Mouse (Mus musculus): ENCODE data around the gene Igf1. TPM values are rescaled to one million over a fixed set of nuclear protein-coding genes. Genes with fewer than 3 reads are reported as not detected.

Igf1 gene
- total RNA-seq, 1 experiment from 2014 or later, result 0.23 TPM

GRCm38 (mm10) chr10:87889850-87890249, 31.8 kb downstream of the Igf1 start:
- no peak for ATAC-seq (ENCODE audit: extremely low read depth, insufficient number of reproducible peaks, low FRiP score, poor library complexity, severe bottlenecking)

- ATAC-seq (ENCODE audit: extremely low read depth, insufficient number of reproducible peaks, low FRiP score, poor library complexity, severe bottlenecking), result no peak
These were observed 34.2 kb downstream of the Igf1 start for GRCm38 (mm10) chr10:87892256-87892655.

GRCm38 (mm10) chr10:87893272-87893671, 35.2 kb downstream of the Igf1 start:
- ATAC-seq (ENCODE audit: extremely low read depth, insufficient number of reproducible peaks, low FRiP score, poor library complexity, severe bottlenecking), result no peak

GRCm38 (mm10) chr10:87894461-87895120, 36.5 kb downstream of the Igf1 start:
- no peak for ATAC-seq (ENCODE audit: extremely low read depth, insufficient number of reproducible peaks, low FRiP score, poor library complexity, severe bottlenecking)

- ATAC-seq (ENCODE audit: extremely low read depth, insufficient number of reproducible peaks, low FRiP score, poor library complexity, severe bottlenecking), result no peak
These were observed 37.3 kb downstream of the Igf1 start for GRCm38 (mm10) chr10:87895351-87895750.

- ATAC-seq (ENCODE audit: extremely low read depth, insufficient number of reproducible peaks, low FRiP score, poor library complexity, severe bottlenecking), result no peak
These were observed 39.3 kb downstream of the Igf1 start for GRCm38 (mm10) chr10:87897331-87897730.

GRCm38 (mm10) chr10:87898826-87899225, 40.8 kb downstream of the Igf1 start:
- no peak for ATAC-seq (ENCODE audit: extremely low read depth, insufficient number of reproducible peaks, low FRiP score, poor library complexity, severe bottlenecking)

- ATAC-seq (ENCODE audit: extremely low read depth, insufficient number of reproducible peaks, low FRiP score, poor library complexity, severe bottlenecking), result no peak
These were observed 43.9 kb downstream of the Igf1 start for GRCm38 (mm10) chr10:87901916-87902315.

GRCm38 (mm10) chr10:87904324-87904723, 46.3 kb downstream of the Igf1 start:
- no peak for ATAC-seq (ENCODE audit: extremely low read depth, insufficient number of reproducible peaks, low FRiP score, poor library complexity, severe bottlenecking)

- ATAC-seq (ENCODE audit: extremely low read depth, insufficient number of reproducible peaks, low FRiP score, poor library complexity, severe bottlenecking), result no peak
These were observed 47.0 kb downstream of the Igf1 start for GRCm38 (mm10) chr10:87905087-87905486.

GRCm38 (mm10) chr10:87906121-87906520, 48.1 kb downstream of the Igf1 start:
- ATAC-seq (ENCODE audit: extremely low read depth, insufficient number of reproducible peaks, low FRiP score, poor library complexity, severe bottlenecking), result no peak

- no peak for ATAC-seq (ENCODE audit: extremely low read depth, insufficient number of reproducible peaks, low FRiP score, poor library complexity, severe bottlenecking)
These were observed 48.8 kb downstream of the Igf1 start for GRCm38 (mm10) chr10:87906757-87907307.

- no peak for ATAC-seq (ENCODE audit: extremely low read depth, insufficient number of reproducible peaks, low FRiP score, poor library complexity, severe bottlenecking)
These were observed 55.8 kb downstream of the Igf1 start for GRCm38 (mm10) chr10:87913852-87914251.

- no peak for ATAC-seq (ENCODE audit: extremely low read depth, insufficient number of reproducible peaks, low FRiP score, poor library complexity, severe bottlenecking)
These were observed 56.9 kb downstream of the Igf1 start for GRCm38 (mm10) chr10:87914932-87915331.

GRCm38 (mm10) chr10:87915782-87916181, 57.7 kb downstream of the Igf1 start:
- no peak for ATAC-seq (ENCODE audit: extremely low read depth, insufficient number of reproducible peaks, low FRiP score, poor library complexity, severe bottlenecking)

GRCm38 (mm10) chr10:87922263-87922662, 64.2 kb downstream of the Igf1 start:
- no peak for ATAC-seq (ENCODE audit: extremely low read depth, insufficient number of reproducible peaks, low FRiP score, poor library complexity, severe bottlenecking)

- ATAC-seq (ENCODE audit: extremely low read depth, insufficient number of reproducible peaks, low FRiP score, poor library complexity, severe bottlenecking), result no peak
These were observed 68.5 kb downstream of the Igf1 start for GRCm38 (mm10) chr10:87926564-87926963.

- ATAC-seq (ENCODE audit: extremely low read depth, insufficient number of reproducible peaks, low FRiP score, poor library complexity, severe bottlenecking), result no peak
These were observed 69.1 kb downstream of the Igf1 start for GRCm38 (mm10) chr10:87927131-87927609.

GRCm38 (mm10) chr10:87948192-87948591, 90.1 kb downstream of the Igf1 start:
- no peak for ATAC-seq (ENCODE audit: extremely low read depth, insufficient number of reproducible peaks, low FRiP score, poor library complexity, severe bottlenecking)

GRCm38 (mm10) chr10:87971536-87971935, 113.5 kb downstream of the Igf1 start:
- no peak for ATAC-seq (ENCODE audit: extremely low read depth, insufficient number of reproducible peaks, low FRiP score, poor library complexity, severe bottlenecking)
